Comparison of ENCODE assay signal across 9 mouse cellular contexts in genomic region chr7:67463565-67463964, GRCm38 (mm10).
DNase-seq lines count a peak whose midpoint lies in the region; ATAC-seq and TF ChIP-seq lines count a peak whose summit lies in the region.
"Had no signal": no experiment of that assay in that cellular context is flagged by ENCODE, and none has a peak within 500 bp of the region (broad histone marks: within the 10 kb centered on the region; RNA-seq: fewer than 3 reads in every experiment).

No protein-coding gene starts in this region.

- no peak overlapping the region for H3K27ac ChIP-seq in forebrain, postnatal 0 days (ENCODE audit: low read depth, low read length)

- DNase-seq in gastrocnemius, adult 18-20 months (ENCODE audit: low spot score), result peak; percentile 46
- DNase-seq in gastrocnemius, postnatal 4 days (ENCODE audit: low spot score in 2 of 2), result no peak
- peak; percentile 47 for DNase-seq in kidney, adult 18-20 months
- peak; percentile 85 for DNase-seq in lung, postnatal 25 days (ENCODE audit: low spot score)
- no peak for DNase-seq in cerebellum, adult 18-20 months
- no peak for DNase-seq in forebrain, postnatal 0 days

- no peak overlapping the region for H3K4me3 ChIP-seq in forebrain, postnatal 0 days (ENCODE audit: low read depth, low read length)

- TF ChIP-seq CTCF in forebrain, postnatal 0 days (IDR thresholded peaks at IDR 0.05; ENCODE audit: low read depth), result no peak

- no peak overlapping the region for H3K4me2 ChIP-seq in forebrain, postnatal 0 days (ENCODE audit: low read depth)

- no peaks in the 10 kb centered on the region for H3K9me3 ChIP-seq in forebrain, postnatal 0 days (ENCODE audit: low read length)

- no peaks in the 10 kb centered on the region; the same call in 1 of the 2 replicates for H3K4me1 ChIP-seq in forebrain, postnatal 0 days (ENCODE audit: insufficient read depth)

- no peak overlapping the region for H3K9ac ChIP-seq in forebrain, postnatal 0 days

- H3K36me3 ChIP-seq in forebrain, postnatal 0 days (ENCODE audit: insufficient read depth), result no peaks in the 10 kb centered on the region

- H3K27me3 ChIP-seq in forebrain, postnatal 0 days (ENCODE audit: insufficient read depth, low read length), result no peaks in the 10 kb centered on the region
- H3K27me3 ChIP-seq: CH12.LX had no signal

- WGBS in forebrain, postnatal 0 days, result 26% methylated on average over 7 of the region's 7 CpGs

- peak; percentile 52 for ATAC-seq in granulocyte monocyte progenitor cell, adult 5-6 weeks (replicated peaks; ENCODE audit: poor library complexity, severe bottlenecking)
- no peak for ATAC-seq in inflammation-experienced regulatory T-cells, adult 6 months
- no peak for ATAC-seq in forebrain, postnatal 0 days

Comparison
In these comparisons a context has a peak if more than half of its experiments do, and no peak if none do; other contexts are left out.
1. DNase-seq: peak in gastrocnemius, adult 18-20 months (single experiment), kidney, adult 18-20 months (single experiment) and lung, postnatal 25 days (single experiment); none in gastrocnemius, postnatal 4 days (0 of 2), cerebellum, adult 18-20 months (0 of 2) and forebrain, postnatal 0 days (single experiment).